Mouse (Mus musculus) c-Kit-negative CD71-positive TER-119-positive erythroid progenitor cells, embryonic 14.5 days (primary cell): ENCODE results near the gene Fam189a2.

Source experiments
- DNase-seq: peaks from one replicate; pipeline ENCODE4 v3.0.0-alpha.2; 2013; ENCODE audit warnings: low read depth, low spot score

The Fam189a2 gene

GRCm38 (mm10) chr19:24030871-24031556, at the start of gene Fam189a2:
Gene Fam189a2 (minus strand): TSS chr19:24031019.
- DNase-seq = no peak

GRCm38 (mm10) chr19:24077658-24078057, 46.8 kb upstream of the Fam189a2 start:
- no peak for DNase-seq

- DNase-seq = no peak
Measured at GRCm38 (mm10) chr19:24076536-24076935, 45.7 kb upstream of the Fam189a2 start.

GRCm38 (mm10) chr19:24075927-24076326, 45.1 kb upstream of the Fam189a2 start:
- no peak for DNase-seq

GRCm38 (mm10) chr19:24073155-24073554, 42.3 kb upstream of the Fam189a2 start:
- DNase-seq = no peak

- no peak for DNase-seq
Measured at GRCm38 (mm10) chr19:24064348-24064895, 33.6 kb upstream of the Fam189a2 start.

GRCm38 (mm10) chr19:24063585-24063984, 32.8 kb upstream of the Fam189a2 start:
- no peak for DNase-seq

GRCm38 (mm10) chr19:24058851-24059250, 28.0 kb upstream of the Fam189a2 start:
- DNase-seq = no peak

- no peak for DNase-seq
Measured at GRCm38 (mm10) chr19:24058021-24058420, 27.2 kb upstream of the Fam189a2 start.

- DNase-seq = no peak
Measured at GRCm38 (mm10) chr19:24056880-24057279, 26.1 kb upstream of the Fam189a2 start.

GRCm38 (mm10) chr19:24054904-24055303, 24.1 kb upstream of the Fam189a2 start:
- DNase-seq = no peak

- DNase-seq = no peak
Measured at GRCm38 (mm10) chr19:24054265-24054664, 23.4 kb upstream of the Fam189a2 start.

GRCm38 (mm10) chr19:24050514-24050913, 19.7 kb upstream of the Fam189a2 start:
- no peak for DNase-seq

GRCm38 (mm10) chr19:24049329-24049728, 18.5 kb upstream of the Fam189a2 start:
- no peak for DNase-seq

GRCm38 (mm10) chr19:24046395-24046993, 15.7 kb upstream of the Fam189a2 start:
- DNase-seq = no peak

- no peak for DNase-seq
Measured at GRCm38 (mm10) chr19:24042387-24042786, 11.6 kb upstream of the Fam189a2 start.

GRCm38 (mm10) chr19:24039061-24039853, 8.4 kb upstream of the Fam189a2 start:
- no peak for DNase-seq

- no peak for DNase-seq
Measured at GRCm38 (mm10) chr19:24034367-24034766, 3.5 kb upstream of the Fam189a2 start.

GRCm38 (mm10) chr19:24032654-24033236, 1.9 kb upstream of the Fam189a2 start:
- no peak for DNase-seq

- no peak for DNase-seq
Measured at GRCm38 (mm10) chr19:24030511-24030870, 328 bp downstream of the Fam189a2 start.

- no peak for DNase-seq
Measured at GRCm38 (mm10) chr19:24029616-24030510, 956 bp downstream of the Fam189a2 start.
